Mouse (Mus musculus) large intestine, adult 2 months (tissue): ENCODE results near the gene Erv3. TPM values are rescaled to one million over a fixed set of nuclear protein-coding genes. Genes with fewer than 3 reads are reported as not detected.

Experiments used
- polyA plus RNA-seq: library from polyadenylated mRNA; depleted of rRNA; stranded (reverse); fragments of >200 nt; gene quantifications from 2 replicates; pipeline ENCODE4 v1.2.3, GENCODE M21; 2012; rRNA removed

The Erv3 gene
- polyA plus RNA-seq, 1 experiment = not detected

Other genes with a start within 250 kb of the Erv3 start
- 27.2 and 29.7 TPM in 2 replicates for gene Prnp, start 50.2 kb upstream of the Erv3 start, polyA plus RNA-seq
- gene Prn, start 50.2 kb upstream of the Erv3 start, polyA plus RNA-seq = not detected in 2 replicates
- 0.87 and 1.5 TPM in 2 replicates for gene Prnd, start 91.1 kb upstream of the Erv3 start, polyA plus RNA-seq
- 10.2 and 16.3 TPM in 2 replicates for gene Rassf2, start 170.5 kb upstream of the Erv3 start, polyA plus RNA-seq